Mouse (Mus musculus) spleen, embryonic (tissue): ENCODE data around the gene Zfp189.

Source experiments
- CTCF ChIA-PET: fragments of 350-600 bp; sonication (Branson Sonifier 250); formaldehyde crosslinking; loops from one replicate; lab custom pipeline; 2022; lab: Charles Lee

The Zfp189 gene

DNA sequence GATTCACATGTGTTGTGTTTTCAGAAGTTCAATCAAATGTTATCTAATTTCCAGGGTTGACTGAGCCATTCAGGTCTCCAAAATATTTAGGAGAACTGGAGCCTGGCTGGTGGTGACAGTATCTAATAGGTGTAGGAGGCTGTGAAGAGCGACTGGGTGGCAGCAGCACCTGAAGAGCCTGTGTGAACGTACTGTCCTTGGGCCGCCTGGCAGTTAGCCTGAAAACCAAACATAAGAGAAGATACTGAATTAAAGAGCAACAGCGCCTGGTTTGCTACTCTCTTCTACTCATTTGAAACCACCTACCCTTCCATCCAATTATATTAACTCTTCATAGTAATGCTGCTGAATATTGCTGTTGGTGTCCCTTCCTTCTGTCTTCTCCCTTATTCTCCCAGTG is 15.7 kb downstream of the Zfp189 start:
- CTCF ChIA-PET = no interaction called here

DNA sequence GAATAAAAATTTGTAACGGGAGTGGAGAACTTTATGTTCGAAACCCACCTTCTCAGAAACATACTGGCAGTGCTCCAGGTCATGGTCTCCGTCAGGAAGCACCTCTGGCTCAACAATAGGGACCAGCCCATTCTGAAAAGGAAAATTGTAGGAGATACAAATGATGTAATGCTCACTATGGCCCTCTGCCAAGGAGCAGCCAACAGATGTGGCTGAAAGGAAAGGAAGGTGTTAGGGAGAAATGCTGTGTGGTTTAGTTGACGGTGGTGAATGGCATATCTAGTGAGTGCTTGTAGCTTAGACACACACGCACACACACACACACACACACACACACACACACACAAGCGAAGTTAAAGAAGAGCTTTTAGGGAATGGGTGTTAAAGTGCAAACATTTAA is 18.7 kb downstream of the Zfp189 start:
- CTCF ChIA-PET = no interaction called here

DNA sequence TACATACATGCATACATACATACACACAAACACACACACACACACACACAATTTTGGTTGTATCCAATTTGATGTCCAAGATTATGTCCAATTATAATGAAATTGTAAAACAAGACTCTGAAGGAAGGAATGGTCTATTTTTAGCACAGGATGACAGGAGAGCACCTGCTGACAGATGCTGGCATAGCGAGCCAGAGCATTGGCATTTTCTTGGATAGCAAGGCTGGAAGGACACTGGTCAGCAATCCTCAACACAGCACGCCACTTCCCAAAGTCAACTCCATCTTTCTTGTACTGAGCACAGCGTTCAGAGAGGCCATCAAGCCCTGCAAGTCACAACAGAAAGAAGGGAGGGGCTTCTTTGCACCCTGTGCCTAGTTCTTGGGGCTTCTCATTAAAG is 20.0 kb downstream of the Zfp189 start:
- CTCF ChIA-PET = no interaction called here

DNA sequence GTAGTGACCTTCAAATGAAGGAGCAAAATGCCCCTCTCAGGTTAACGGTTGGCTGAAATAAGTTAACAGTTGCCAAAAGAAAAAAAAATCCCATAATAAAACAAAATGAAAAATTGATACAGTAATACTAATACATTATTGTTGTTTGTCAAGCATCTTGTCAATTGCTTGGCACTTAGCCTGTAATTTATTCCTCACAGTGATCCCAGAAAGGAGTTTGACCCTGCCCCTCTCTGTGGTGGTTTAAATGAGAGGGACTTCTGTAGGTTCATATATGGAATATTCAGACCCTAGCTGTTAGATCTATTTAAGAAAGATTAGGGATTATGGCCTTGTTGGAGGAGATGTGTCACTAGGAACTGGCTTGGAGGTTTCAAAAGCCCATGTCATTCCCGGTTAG is 25.1 kb downstream of the Zfp189 start:
- CTCF ChIA-PET = no interaction called here

DNA sequence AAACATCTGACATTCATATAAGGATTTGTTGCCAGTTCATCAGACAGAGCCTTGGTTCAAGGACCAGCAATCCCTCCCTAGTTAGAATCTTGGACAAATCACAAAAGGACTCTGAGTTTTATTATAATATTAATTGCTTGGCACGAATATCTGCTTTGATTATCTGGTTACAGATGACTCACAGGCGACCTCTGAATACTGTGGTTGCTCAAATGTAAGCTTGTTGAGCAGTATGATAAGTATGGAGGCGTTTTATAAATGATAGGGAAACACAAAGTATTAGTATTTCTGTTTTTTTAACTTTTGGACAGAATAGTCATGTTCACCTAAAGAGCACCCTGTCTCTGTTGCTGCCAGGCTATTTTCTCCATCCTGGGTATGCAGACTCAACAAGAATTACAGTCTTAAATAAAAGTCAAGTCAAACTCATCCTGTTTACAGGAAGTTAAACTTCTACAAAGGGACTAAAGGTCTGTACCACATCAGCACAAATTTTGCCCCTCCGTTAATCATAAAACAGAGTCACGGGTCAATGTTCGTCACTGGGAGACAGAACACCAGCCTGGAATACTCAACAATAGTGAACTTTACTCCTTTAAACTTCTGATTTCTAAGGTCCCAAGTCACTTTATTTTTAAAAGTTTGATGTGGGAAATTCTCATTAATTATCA is 26.0 kb downstream of the Zfp189 start:
- CTCF ChIA-PET = no interaction called here

DNA sequence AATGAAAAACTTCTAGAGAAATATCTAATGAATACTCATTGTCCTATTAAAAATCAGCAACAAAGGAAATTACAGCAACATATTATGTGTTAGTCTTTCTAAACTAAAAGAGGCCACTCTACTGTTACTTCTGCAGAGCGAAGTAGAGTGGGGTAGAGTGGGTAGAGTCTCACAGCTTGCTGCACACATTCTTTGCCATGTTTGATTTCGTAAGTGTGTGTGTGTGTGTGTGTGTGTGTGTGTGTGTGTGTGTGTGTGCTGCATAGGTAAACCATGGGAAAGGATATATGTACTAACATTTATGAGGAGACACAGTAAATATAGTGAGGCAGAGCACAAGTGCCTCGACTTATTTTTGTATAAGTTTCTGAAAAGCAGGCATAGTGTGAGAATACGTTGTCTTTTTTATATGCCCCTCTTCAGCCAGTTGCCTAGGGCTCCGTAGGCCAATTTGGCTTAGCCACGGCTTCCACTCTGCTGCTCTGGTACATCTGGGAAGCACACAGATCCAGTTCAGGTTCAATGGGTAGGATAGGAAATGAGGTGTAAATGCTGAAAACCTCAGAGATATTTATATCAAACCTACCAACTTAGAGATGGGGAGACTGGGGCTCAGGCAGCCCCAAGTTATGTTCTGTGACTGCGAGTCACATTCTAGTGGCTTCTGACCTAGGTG is 26.7 kb downstream of the Zfp189 start:
- CTCF ChIA-PET = no interaction called here

DNA sequence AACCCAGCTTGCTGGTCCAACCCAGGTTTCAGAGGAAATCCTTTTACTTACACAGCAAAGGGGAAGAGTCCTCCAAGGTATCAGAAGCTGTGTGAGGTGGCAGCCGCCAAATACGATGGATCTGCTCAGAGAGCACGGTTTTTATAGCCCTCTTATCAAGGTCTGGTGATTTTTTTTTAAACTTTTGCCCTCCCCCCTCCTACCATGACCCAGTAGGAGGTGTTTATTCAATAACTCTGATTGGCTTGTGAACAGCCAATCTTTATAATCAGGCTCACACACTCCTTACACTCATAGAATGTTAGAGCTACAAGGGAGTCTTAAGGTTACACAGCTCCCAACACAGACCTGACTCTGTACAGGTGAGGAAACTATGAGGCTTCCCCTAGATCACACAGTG is 28.4 kb downstream of the Zfp189 start, which contains the start of gene Aldob:
Gene Aldob (minus strand): TSS at position 164 of the 400 bp plus-strand sequence.
- CTCF ChIA-PET = no interaction called here

DNA sequence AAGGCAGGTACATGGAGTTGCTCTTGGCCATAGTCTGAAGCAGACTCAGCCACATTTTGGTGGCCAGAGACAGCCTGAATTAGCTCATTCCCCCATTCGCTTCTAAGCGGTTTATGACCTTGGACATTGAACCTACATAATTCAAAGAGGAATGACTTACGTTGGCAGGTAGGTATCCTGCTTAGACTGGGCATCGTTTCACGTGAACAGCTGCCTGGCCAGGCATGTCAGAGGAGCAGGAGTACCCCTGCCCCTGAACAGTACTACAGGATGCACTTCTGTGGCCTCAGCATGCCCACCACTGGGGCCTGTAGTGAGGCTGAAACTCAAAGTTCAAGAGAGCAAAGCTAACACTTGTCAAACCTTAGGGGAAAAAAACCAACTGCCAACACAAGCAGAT is 32.4 kb downstream of the Zfp189 start:
- CTCF ChIA-PET = no interaction called here

DNA sequence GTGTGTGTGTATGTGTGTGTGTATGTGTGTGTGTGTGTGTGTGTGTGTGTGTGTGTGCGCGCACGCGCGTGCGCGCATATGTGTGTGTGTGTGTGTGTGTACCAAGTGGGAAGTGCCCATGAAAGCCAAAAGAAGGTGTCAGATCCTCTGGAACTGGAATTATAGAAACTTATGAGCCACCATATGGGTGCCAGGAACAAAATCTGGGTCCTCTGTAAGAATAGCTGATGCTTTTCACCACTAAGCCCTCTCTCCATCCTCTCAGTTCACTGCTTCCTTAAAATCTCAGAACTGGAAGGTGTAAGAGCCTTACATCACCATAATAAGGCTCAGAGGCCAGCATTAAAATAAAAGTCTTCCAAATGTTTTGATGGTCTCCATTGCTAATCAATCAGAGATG is 36.4 kb downstream of the Zfp189 start:
- CTCF ChIA-PET = no interaction called here

DNA sequence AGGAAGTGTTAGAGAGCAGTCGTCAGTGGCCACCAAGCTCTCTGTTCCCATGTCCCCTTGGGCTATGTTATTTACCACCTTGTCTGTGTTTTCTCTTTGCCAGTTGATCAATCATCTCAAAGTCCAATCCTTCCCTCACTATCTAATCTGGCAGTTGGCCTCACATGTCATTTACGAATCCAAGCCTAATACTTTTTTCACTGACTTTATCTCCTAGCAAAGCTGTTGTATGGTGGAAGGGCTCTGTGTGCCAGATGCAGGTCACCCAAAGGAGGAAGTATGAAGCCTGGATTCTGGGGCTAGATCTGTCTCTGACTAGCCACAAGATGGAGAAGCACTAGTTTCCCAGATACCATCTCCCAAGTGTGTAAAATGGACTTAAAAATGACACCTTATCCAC is 37.2 kb downstream of the Zfp189 start:
- CTCF ChIA-PET = no interaction called here

DNA sequence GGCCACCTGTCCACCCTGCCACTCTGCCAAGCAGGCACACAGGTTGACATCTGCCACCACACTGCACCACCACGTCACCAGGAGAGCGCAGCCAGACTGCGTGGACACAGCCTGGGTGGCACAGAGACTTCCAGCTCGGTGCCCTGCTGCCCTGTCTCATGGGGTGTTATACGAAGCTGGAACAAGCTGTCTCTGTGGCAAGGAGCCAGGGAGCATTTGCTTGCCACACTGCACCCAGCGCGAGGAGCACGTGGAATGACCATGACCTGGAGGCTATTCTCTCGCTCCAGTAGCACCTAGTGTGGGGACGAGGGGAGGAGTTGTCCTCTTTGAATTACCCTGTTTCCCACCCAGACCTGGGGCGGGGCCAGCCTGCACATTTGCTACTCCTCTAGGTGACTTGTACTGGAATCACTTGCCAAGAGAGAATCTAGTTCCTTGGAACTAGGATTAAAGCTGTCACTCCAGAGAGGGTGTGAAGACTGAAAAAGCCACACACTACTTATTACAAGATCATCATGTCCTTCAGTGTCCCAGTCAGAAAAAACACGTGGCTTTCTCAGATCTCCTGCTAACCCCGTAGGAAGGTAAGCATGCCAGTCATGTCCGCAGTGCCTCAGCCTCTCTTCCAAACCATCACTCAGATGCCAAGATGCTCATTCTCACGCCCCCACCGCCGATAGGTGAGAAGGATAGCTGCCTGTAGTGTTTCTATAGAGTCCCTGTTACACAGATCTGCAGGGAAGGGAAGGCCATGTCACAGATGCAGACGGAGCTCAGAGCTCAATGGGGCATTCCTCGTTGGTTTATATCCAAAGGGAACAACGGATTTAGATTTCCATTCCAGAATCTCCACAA is 39.2 kb downstream of the Zfp189 start:
- CTCF ChIA-PET = no interaction called here

DNA sequence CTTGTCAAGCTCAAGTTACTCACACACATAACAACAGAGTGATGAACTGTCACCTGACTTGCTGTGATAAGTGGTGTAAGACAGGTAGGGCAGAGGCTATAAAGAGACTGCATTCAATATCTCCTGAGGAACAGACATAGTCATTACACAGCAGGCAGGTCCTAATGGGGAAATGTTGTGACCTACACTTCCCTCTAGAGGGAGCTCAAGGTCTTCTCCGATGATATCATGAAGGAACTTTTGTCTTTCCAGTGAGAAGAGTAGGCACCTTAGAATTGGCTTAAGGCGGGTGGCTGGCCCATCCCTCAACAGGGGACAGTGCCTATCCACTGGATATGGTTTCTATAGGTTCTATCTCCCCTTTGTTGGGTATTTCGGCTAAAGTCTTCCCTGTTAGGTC is 46.6 kb downstream of the Zfp189 start:
- CTCF ChIA-PET = interaction anchor here (2.8 kb wide), 1 partner anchor 60 kb away, joined by 14 read pairs; no protein-coding TSS in a partner anchor

DNA sequence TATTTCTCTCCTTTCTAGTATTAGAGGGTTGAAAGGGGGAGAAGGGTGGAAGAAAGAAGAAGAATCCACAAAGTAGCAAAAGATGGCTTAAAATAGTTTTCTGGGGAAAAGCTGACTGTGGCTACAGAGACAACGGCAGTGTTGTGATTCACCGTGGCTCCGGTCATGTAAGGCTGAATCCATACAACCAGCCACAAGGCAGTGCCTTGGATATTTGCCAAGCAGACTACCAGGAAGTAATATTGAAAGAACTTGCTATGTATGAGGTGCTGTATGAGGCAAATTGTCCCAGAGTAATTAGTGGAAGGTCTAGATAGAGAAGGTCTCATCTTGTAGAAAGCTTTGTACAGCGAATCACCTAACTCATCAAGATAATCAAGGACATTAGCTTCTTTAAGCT is 51.2 kb downstream of the Zfp189 start:
- CTCF ChIA-PET = interaction anchor here (0.6 kb wide), 1 partner anchor 8 kb away, joined by 3 read pairs; no protein-coding TSS in a partner anchor
